Mouse (Mus musculus) thymus, adult 2 months (tissue): ENCODE data around the gene Olfr156.

Experiments
- CTCF ChIP-seq: fragments of 200-500 bp; IDR thresholded peaks from 2 replicates; pipeline ENCODE4 v1.5.1; 2012; ENCODE audit warnings: mild to moderate bottlenecking, control low read depth, low read length, moderate library complexity, borderline replicate concordance; ENCODE audit not compliant: control insufficient read depth, poor library complexity, insufficient read depth; ENCODE audit errors: extremely low read depth
- POLR2A ChIP-seq: fragments of 200-500 bp; IDR thresholded peaks from 2 replicates; pipeline ENCODE4 v1.6.1; 2012; ENCODE audit warnings: mild to moderate bottlenecking, low read length, control low read depth, moderate library complexity; ENCODE audit not compliant: control insufficient read depth, poor library complexity, insufficient read depth; ENCODE audit errors: extremely low read depth

DNA sequence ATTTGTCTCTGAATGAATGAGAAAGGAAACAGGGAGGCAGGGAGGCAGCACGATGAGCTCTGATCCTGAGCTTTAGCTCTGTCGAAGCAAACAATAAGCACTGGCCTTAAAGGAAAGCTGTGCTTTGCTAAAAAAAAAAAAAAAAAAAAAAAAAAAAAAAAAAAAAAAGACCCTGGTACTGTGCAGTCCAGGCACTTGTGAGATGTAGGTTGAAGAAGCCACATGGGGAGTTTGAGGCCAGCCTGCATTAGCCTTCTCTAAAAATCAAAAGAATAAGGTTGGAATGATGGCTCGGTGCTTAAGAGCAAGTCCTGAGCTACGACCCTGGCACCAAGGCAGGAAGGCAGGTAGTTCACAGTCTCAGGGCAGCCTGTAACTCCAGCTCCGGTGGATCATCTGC lies 10.1 kb upstream of the Olfr156 start:
- TF ChIP-seq CTCF (no peak), POLR2A (no peak)
